Mouse (Mus musculus) heart, adult 2 months (tissue): ENCODE measurements around the gene Wdfy3. TPM values are rescaled to one million over a fixed set of nuclear protein-coding genes. Genes with fewer than 3 reads are reported as not detected.

Experiments
- DNase-seq, 2 experiments: peaks; one replicate each; pipeline ENCODE4 v3.0.0; 2021
- H3K27ac ChIP-seq: fragments of 200-600 bp; 2 replicates; pipeline ENCODE4 v1.8.1; 2022
- H3K27me3 ChIP-seq: fragments of 200-500 bp; 2 replicates; pipeline ENCODE4 v1.6.1; 2012; ENCODE audit warnings: mild to moderate bottlenecking, low read length, inconsistent platforms, mixed read lengths; ENCODE audit not compliant: control insufficient read depth, insufficient read depth
- H3K36me3 ChIP-seq: fragments of 200-500 bp; 2 replicates; pipeline ENCODE4 v1.6.1; 2012; ENCODE audit warnings: low read length, inconsistent platforms; ENCODE audit not compliant: control insufficient read depth, insufficient read depth
- H3K4me1 ChIP-seq: fragments of 200-500 bp; 2 replicates; pipeline ENCODE4 v1.6.1; 2011; ENCODE audit warnings: low read length; ENCODE audit not compliant: control insufficient read depth, insufficient read depth
- H3K4me3 ChIP-seq: fragments of 200-600 bp; 2 replicates; pipeline ENCODE4 v1.8.1; 2022
- H3K79me2 ChIP-seq: fragments of 200-500 bp; replicated peaks from 2 replicates; pipeline ENCODE4 v1.6.1; 2012; ENCODE audit warnings: mild to moderate bottlenecking, inconsistent platforms, low read length, moderate library complexity, mixed read lengths; ENCODE audit not compliant: control insufficient read depth, insufficient read depth
- H3K9ac ChIP-seq: fragments of 200-500 bp; 2 replicates; pipeline ENCODE4 v1.6.1; 2012; ENCODE audit warnings: low read depth, mild to moderate bottlenecking, control low read depth, inconsistent platforms, low read length, mixed read lengths
- CTCF ChIP-seq: fragments of 200-600 bp; IDR thresholded peaks from 2 replicates; pipeline ENCODE4 v1.8.1; 2022; ENCODE audit warnings: antibody characterized with exemption, mild to moderate bottlenecking, moderate library complexity
- EP300 ChIP-seq: fragments of 200-500 bp; IDR thresholded peaks from 2 replicates; pipeline ENCODE4 v1.6.1; 2011; ENCODE audit warnings: low read depth, low read length, control low read depth; ENCODE audit not compliant: insufficient read depth
- POLR2A ChIP-seq: fragments of 200-500 bp; IDR thresholded peaks from 2 replicates; pipeline ENCODE4 v1.6.1; 2011; ENCODE audit warnings: mild to moderate bottlenecking, low read depth, low read length, control low read depth; ENCODE audit not compliant: insufficient read depth
- WGBS: fragments of 180-500 bp; shearing (Covaris S2); methylation state at CpG from one replicate; pipeline ENCODE4 v1.1.7; 2018; 5-methylcytosine and 5-hydroxymethylcytosine counted together
- intact Hi-C: fragments of 180-260 bp; cut with DNase I; formaldehyde crosslinking; loops from one replicate; pipeline ENCODE4 v1.15.1; 2025
- polyA plus RNA-seq: library from polyadenylated mRNA; depleted of rRNA; stranded (reverse); fragments of >200 nt; gene quantifications from 2 replicates; pipeline ENCODE4 v1.2.3, GENCODE M21; 2012
- total RNA-seq, 2 experiments: library from RNA; stranded (reverse); gene quantifications; 2 replicates each; pipeline ENCODE4 v1.2.3; 2021

Wdfy3 gene
- total and polyA plus RNA-seq, 3 experiments, result 11.6 to 29.3 (median 29.0) TPM

DNA sequence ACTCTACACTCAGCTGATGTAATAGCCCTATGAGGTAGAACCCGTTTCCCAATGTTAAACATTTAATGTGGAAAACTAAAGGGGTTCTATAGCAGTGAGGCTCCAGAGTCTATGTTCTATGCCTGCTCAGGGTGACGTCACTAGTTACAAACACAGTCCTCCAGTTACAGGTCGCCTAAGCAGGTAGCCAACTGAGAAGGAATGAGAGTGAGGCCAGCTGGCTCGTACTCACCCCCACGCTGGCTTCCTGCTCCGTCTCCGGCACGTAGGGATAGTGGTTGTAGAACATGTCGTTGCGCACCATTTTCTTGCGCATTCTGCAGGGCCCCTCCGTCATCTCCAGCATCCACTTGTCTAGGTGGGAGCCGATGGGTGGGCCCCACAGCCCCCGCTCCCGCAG is 187.5 kb downstream of the Wdfy3 start:
- Histone ChIP-seq H3K27me3 (no peaks in the 10 kb centered on the region), H3K36me3 (no peaks in the 10 kb centered on the region), H3K79me2 (no peaks in the 10 kb centered on the region), H3K4me1 (no peaks in the 10 kb centered on the region), H3K4me3 (no peak overlapping the region), H3K27ac (no peak overlapping the region), H3K9ac (no peak overlapping the region)
- DNase-seq, result no peak
- WGBS, result 92% methylated on average over 15 of the region's 15 CpGs
- intact Hi-C loops, result no loop called here
- TF ChIP-seq POLR2A (no peak), EP300 (no peak), CTCF (no peak)

GRCm38 (mm10) chr5:101879914-101880313 is 189.8 kb downstream of the Wdfy3 start:
- DNase-seq, result no peak
- Histone ChIP-seq H3K79me2 (no peaks in the 10 kb centered on the region), H3K36me3 (no peaks in the 10 kb centered on the region), H3K9ac (no peak overlapping the region), H3K4me3 (no peak overlapping the region), H3K4me1 (no peaks in the 10 kb centered on the region), H3K27ac (no peak overlapping the region), H3K27me3 (no peaks in the 10 kb centered on the region)
- TF ChIP-seq POLR2A (no peak), EP300 (no peak), CTCF (no peak)
- WGBS, result 92% methylated on average over 4 of the region's 4 CpGs
- intact Hi-C loops, result no loop called here

DNA sequence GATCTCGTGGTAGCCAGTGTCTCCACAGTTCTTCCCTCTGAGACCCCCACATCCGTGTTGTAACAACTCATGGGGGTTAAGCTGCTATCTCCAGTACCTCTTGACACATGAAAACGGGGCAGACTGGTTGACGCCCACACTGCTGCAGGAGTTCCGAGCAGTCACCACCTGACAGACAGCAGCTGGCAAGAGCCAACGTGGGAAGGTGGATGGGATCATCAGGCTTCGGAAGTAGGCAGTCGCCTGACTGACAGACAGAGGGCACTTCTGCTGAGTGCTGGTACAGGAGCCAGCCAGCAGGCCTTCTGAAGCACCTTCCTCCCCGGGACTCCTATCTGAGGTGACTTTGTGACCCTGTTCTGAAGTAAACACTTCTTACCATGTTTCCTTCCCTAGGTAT is 191.3 kb downstream of the Wdfy3 start:
- no peak for TF ChIP-seq EP300
- peak; percentile 37 for TF ChIP-seq CTCF
- Histone ChIP-seq H3K27me3 (no peaks in the 10 kb centered on the region), H3K9ac (no peak overlapping the region), H3K36me3 (no peaks in the 10 kb centered on the region), H3K27ac (no peak overlapping the region), H3K79me2 (no peaks in the 10 kb centered on the region), H3K4me1 (no peaks in the 10 kb centered on the region), H3K4me3 (no peak overlapping the region)
- intact Hi-C loops, result no loop called here
- DNase-seq, result no peak
- 56% methylated on average over 9 of the region's 9 CpGs for WGBS

GRCm38 (mm10) chr5:101876185-101876584 is 193.5 kb downstream of the Wdfy3 start:
- H3K9ac ChIP-seq, result no peak overlapping the region
- H3K4me1 ChIP-seq, result no peaks in the 10 kb centered on the region
- TF ChIP-seq EP300 (no peak), POLR2A (no peak), CTCF (no peak)
- no peak overlapping the region for H3K27ac ChIP-seq
- no peaks in the 10 kb centered on the region for H3K36me3 ChIP-seq
- DNase-seq, result no peak
- no peaks in the 10 kb centered on the region for H3K27me3 ChIP-seq
- 81% methylated on average over 4 of the region's 4 CpGs for WGBS
- intact Hi-C loops, result no loop called here
- no peaks in the 10 kb centered on the region for H3K79me2 ChIP-seq
- no peak overlapping the region for H3K4me3 ChIP-seq

GRCm38 (mm10) chr5:101866722-101867121 is 203.0 kb downstream of the Wdfy3 start:
- WGBS, result 73% methylated on average over 2 of the region's 2 CpGs
- no peaks in the 10 kb centered on the region for H3K79me2 ChIP-seq
- no peaks in the 10 kb centered on the region for H3K4me1 ChIP-seq
- no peak for DNase-seq
- H3K27ac ChIP-seq, result no peak overlapping the region
- H3K4me3 ChIP-seq, result no peak overlapping the region
- H3K36me3 ChIP-seq, result no peaks in the 10 kb centered on the region; the same call in 1 of the 2 replicates
- no peak for TF ChIP-seq CTCF
- no peak for TF ChIP-seq EP300
- no peak for TF ChIP-seq POLR2A
- H3K9ac ChIP-seq, result no peak overlapping the region
- intact Hi-C loops, result no loop called here
- no peaks in the 10 kb centered on the region for H3K27me3 ChIP-seq

DNA sequence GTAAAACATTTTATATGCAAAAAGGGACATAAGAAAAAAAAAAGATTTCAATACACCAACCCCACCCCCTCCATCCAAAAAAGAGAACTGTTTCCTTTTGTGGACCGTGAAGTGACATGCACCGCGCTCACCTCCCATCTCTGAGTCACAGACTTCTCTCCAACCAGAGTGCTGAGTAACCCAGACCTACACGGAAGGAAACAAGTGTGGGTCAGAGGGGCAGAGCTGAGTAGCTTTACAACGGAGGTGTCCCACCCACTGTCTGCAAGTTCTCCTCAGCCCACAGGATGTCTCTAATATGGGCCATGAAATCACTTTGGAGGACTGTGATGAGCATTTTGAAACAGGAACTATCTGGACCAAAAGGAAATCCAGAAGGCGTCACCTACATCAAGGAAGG is 205.8 kb downstream of the Wdfy3 start:
- Histone ChIP-seq H3K79me2 (no peaks in the 10 kb centered on the region), H3K9ac (no peak overlapping the region), H3K4me3 (no peak overlapping the region), H3K4me1 (no peaks in the 10 kb centered on the region), H3K27ac (no peak overlapping the region), H3K27me3 (no peaks in the 10 kb centered on the region), H3K36me3 (no peaks in the 10 kb centered on the region; the same call in 1 of the 2 replicates)
- no peak for TF ChIP-seq POLR2A
- TF ChIP-seq EP300, result no peak
- no peak for TF ChIP-seq CTCF
- no peak for DNase-seq
- intact Hi-C loops, result no loop called here
- WGBS, result 71% methylated on average over 6 of the region's 6 CpGs

DNA sequence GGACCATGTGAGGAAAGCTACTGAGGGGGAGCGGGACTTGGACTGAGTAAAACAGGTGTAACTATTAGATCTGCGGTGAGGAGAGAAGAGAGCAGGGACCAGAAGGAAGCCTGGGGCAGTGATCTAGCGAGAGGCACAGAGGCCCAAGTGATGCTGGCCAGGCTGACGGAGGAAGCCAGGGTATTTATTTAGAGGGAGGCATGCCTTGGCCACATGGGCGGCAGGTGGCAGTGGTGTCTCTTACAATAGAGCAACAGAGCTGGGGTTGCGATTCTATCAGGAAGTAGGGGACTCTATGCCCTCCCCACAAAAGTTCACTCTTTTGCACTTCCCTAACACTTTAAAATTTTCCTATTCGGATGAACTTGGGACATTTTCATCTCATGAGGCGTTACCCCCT is 207.1 kb downstream of the Wdfy3 start:
- Histone ChIP-seq H3K79me2 (no peaks in the 10 kb centered on the region), H3K27ac (no peak overlapping the region), H3K4me1 (no peaks in the 10 kb centered on the region), H3K9ac (no peak overlapping the region), H3K36me3 (no peaks in the 10 kb centered on the region; the same call in 1 of the 2 replicates), H3K4me3 (no peak overlapping the region), H3K27me3 (no peaks in the 10 kb centered on the region)
- 87% methylated on average over 8 of the region's 8 CpGs for whole genome bisulfite sequencing
- intact Hi-C loops, result no loop called here
- TF ChIP-seq POLR2A (no peak), CTCF (no peak), EP300 (no peak)
- DNase-seq, result no peak
